Mouse (Mus musculus) heart, postnatal 0 days (tissue): Measurements from ENCODE around the gene Ugt1a2.

Experiments
- CTCF ChIP-seq: IDR thresholded peaks from 2 replicates; pipeline ENCODE4 v1.5.1; 2016; ENCODE audit warnings: antibody characterized with exemption, control low read depth, low read depth
- EP300 ChIP-seq: IDR thresholded peaks from 2 replicates; pipeline ENCODE4 v1.6.1; 2016; ENCODE audit warnings: antibody characterized with exemption, low read depth

DNA sequence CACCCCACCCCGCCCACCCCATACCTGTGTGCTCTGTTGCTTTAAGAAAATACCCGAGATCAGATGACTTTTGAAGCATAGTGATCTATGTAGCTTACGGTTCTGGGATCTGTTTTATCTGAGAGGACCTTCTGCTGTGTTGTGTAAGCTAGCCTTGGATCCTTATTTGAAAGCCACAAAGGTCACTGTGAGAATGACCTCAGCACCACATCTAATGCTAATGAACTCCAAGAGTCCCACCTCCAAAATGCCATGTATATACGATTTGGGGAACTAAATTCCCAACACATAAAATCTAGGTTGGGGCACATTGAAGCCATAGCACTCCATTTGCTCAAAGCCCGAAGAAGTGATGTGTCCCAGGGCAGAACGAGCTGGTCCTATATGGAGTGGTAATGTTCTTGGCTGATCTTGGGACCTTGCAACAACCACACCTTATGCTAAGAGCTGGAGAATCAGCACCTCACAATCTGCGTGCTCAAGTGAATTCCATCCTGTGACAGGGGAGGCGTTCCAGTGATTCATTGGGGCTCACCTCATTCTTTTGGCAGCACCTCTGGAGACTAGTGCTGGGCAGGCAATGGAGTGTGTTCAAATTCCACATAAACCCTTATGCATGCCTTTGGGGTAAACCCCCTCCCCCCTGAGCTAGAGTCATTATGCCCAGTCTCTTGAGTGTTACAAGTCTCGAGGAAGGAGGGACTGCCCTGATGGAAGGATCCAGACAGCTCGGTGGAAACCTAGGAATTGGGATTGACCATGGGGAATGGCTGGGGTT lies 56.7 kb downstream of the Ugt1a2 start:
- TF ChIP-seq CTCF: no peak
- TF ChIP-seq EP300: no peak
